Mouse (Mus musculus): ENCODE measurements around the gene Gm7970.
"Not testable (repeated sequence)": the region's sequence is repeated elsewhere in the genome, so short reads cannot be mapped to it uniquely, and the experiment has no call there.

Gene Gm7970

GRCm38 (mm10) chr14:41555483-41555882, at the start of gene Gm7970:
Gm7970 (minus strand) TSS chr14:41555583.
- in situ Hi-C loops (cut with MboI; ENCODE audit: low sequenced_read_pairs): not testable (repeated sequence)

- in situ Hi-C loops (cut with MboI; ENCODE audit: low sequenced_read_pairs): not testable (repeated sequence)
These were observed 45.6 kb upstream of the Gm7970 start for GRCm38 (mm10) chr14:41600935-41601334.

- in situ Hi-C loops (cut with MboI; ENCODE audit: low sequenced_read_pairs): not testable (repeated sequence)
These were observed 31.0 kb upstream of the Gm7970 start for GRCm38 (mm10) chr14:41586346-41586745.

GRCm38 (mm10) chr14:41572911-41573310, 17.5 kb upstream of the Gm7970 start, which contains the start of gene 1700049E17Rik2:
1700049E17Rik2 (plus strand) TSS chr14:41573211.
- in situ Hi-C loops (cut with MboI; ENCODE audit: low sequenced_read_pairs): not testable (repeated sequence)

- in situ Hi-C loops (cut with MboI; ENCODE audit: low sequenced_read_pairs): not testable (repeated sequence)
These were observed 30.7 kb downstream of the Gm7970 start for GRCm38 (mm10) chr14:41524695-41525094.

GRCm38 (mm10) chr14:41520683-41521082, 34.7 kb downstream of the Gm7970 start:
- in situ Hi-C loops (cut with MboI; ENCODE audit: low sequenced_read_pairs): not testable (repeated sequence)

Measured in CH12F3 (cell line).